Mouse (Mus musculus) granulocyte monocyte progenitor cell, adult 5-6 weeks (primary cell): ENCODE measurements around the gene Ifrd1. TPM values are rescaled to one million over a fixed set of nuclear protein-coding genes. Genes with fewer than 3 reads are reported as not detected.
"Not testable (repeated sequence)": the region's sequence is repeated elsewhere in the genome, so short reads cannot be mapped to it uniquely, and the experiment has no call there.

Experiments used
- ATAC-seq: replicated peaks from 2 replicates; pipeline ENCODE4 v1.8.0; 2016; ENCODE audit warnings: mild to moderate bottlenecking, moderate TSS enrichment, inconsistent platforms; ENCODE audit not compliant: poor library complexity, severe bottlenecking
- total RNA-seq, 2 experiments: library from RNA; stranded (forward) in 1 of 2; stranded (reverse) in 1 of 2; fragments of 200-712, 200-1000 nt in 1 of 2; fragments of >200 nt in 1 of 2; fragmentation: Nextera tagmentation in 1 of 2; gene quantifications; 2 replicates each; pipeline ENCODE4 v1.2.3; 2014 to 2017

Ifrd1 gene
- total RNA-seq, 2 experiments from 2014 or later: 107 to 111 TPM

DNA sequence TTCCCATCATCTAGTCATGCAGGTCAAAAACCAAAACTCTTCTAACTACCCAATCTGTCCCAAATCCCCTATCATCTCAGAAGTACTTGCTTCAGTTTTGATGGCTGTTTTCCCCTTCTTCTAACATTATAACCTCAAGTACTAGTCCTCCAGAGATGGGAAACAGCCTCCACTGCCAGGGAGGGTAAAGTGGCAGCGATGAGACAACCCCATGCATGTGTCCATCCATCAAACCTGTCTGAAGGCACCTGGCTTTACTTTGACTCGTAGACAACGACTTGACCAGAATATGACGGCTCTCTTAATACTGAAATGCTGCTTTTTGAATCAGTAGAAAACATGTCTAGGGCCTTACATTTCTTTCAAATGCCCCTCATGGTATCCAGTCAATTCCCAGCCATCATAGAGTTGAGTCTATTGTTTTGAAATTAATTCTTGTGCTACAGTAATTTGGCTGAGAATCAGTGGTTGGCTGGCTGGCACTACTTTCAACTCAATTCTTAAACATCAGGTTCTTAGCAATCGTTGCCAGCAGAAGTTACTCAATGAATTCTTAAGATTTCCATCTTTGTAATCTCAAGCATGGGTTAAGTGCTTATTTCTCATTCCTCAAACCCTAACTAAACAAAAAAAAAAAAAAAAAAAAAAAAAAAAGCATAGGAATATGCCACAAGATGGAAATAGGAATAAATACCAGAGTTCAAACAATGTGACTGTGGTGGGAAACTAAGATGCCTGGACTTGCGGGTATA lies 47.6 kb downstream of the Ifrd1 start:
- ATAC-seq: no peak

DNA sequence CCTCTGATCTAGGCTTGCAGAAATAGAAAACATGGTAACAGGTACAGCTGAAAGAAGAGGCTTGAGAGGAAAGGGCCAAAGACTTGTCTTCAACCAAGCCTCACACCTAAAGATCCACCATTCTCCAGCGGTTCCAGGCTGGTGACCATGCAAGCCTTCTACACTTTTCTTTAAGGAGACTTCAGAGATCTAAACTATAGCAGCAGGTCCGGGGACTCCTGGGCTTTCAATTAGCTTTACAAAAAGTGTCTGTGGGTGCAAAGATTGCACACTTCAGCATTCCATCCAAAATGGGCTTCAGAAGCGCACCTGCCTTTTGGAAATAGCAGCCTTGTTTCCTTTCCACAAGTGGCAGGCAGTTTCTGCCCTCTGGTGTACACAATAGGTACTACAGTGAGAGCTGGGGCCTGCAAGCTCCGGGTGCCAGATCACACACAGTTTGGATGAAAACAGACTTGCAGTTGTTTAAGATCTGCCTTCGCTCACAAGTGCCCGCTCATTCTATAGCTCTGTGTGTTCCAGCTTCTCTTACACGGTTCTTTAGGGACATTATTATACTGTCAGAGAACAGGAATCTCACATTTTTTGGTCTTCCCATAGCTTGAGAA lies 48.4 kb downstream of the Ifrd1 start:
- ATAC-seq: peak; percentile 83

DNA sequence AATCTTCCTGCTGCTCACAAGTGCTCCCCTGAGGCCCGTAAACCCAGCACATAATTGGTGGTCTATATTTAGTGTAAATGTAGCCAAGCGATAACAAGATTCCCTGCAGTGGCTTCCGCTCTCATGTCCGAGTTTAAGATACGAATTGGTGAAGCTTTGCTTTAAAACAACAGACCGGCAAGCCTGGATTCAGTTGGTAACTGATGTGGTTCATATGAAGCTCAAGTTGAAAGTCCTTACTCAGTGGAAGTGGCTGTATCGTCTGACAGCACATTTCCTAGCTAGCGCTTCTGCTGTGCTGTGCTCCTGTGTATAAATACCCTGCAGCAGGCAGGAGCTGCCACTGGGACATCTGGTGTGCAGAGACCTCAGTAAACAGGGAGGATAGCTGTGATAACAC lies 49.0 kb downstream of the Ifrd1 start, which contains the start of gene Lsmem1:
Lsmem1 (minus strand) TSS at position 189 of the 400 bp plus-strand sequence.
- no peak for ATAC-seq

DNA sequence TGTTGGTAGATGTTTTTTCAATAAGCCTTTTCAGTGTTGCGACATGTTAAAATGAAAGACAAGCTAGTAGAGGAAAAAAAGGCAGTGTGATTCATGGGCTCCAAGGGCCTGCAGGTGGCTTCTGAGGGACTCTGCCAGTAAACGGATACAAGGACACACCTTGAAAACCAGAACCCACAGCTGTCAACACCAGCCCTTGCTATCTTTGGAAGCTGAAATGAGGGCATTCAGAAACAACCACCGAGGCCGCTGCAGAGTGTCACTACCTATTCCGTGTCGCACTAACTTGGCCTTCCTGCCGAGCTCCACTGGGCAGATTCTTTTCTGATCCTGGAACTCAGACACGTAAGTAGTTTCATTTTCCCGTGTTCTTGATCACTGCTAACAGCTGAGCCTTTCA lies 49.9 kb downstream of the Ifrd1 start:
- ATAC-seq: no peak

DNA sequence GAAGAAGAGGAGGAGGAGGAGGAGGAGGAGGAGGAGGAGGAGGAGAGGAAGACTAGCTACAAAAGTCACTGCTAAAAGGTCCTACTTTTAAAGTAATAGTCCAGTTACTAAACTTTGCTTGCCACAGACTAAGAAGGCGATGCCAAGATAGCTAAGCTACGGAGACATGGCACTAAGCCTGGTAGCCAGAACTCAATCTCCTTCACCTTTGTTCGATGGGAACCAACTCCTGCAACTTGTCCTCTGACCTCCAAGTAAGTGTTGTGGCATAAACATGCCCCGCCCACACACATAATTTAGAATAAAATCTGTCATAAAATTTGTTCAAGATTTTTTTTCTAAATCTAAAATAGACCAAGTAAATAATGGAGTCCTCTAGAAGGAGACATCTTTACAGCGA lies 50.3 kb downstream of the Ifrd1 start:
- no peak for ATAC-seq

DNA sequence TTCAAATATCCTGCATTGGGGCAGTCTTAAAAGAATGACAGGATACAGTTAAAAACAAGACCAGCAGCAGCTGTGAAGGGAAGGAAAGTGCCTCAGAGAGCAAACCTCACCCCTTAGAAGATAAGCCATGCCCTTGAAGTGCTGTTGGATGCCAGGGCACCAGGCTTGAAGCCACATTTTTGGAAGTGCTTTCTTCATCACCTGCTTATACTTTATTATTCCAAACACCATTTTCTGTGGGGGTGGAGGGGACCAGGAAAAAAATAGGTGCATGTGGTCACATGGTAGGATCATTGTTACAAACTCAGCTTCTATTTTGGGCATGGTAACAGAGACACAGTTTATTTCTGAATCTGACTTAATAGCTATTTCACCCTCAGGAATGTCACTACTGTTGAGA lies 50.8 kb downstream of the Ifrd1 start:
- no peak for ATAC-seq

DNA sequence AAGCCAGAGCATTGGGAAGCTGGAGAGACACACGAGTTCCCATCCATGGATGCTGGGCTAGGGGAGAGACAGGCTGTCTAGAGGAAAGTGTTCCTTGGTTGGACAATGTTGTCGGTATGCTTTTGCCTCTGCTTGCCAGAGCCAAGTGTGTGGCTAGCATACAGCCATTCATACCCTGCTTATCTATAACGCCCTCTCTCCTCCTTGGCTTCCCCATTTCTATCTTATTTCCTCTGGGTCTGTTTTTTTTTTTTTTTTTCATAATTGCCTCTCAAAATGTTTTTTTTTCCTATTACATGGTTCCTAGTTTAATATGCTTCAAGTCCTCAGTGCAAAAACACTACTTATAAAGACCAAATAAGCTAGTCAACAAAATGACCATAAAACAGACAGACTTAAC lies 62.8 kb downstream of the Ifrd1 start:
- no peak for ATAC-seq

DNA sequence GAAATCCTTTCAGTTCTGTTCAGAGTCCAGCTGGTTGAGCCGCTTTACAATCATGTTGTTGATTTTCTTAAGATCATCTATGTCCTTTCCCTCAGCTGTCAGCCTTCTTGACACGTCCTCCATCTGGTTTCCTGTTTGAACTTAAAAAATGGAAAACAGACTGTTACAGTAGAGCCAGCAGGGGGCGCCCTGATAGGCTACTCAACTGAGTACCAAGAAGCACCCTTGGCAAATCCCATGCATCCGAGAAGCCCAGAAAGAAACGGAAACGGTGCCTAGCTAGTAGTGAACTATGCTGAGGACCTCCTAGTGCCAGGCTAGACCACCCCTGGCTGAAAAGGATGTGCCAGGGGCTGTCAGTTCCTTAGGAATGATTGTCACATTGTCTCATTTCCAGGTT lies 71.2 kb downstream of the Ifrd1 start:
- peak; percentile 50 for ATAC-seq

DNA sequence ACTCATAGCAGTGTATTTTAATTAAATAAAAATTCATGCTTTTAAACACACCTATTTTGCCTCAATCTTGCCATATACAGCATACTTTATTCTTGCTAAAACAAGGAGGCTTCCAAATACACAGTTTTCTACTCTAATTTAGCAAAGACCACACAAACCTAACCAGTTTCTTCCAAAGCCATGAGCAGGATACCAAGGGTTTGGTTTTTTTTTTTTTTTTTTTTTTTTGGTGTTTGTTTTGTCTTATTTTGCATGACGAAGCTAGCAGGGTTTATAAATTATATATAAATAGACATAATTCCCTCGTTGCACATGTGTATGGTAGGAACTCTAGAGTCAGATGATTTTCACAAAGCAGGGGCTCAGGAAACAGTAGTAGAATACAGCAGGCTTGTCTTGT lies 72.1 kb downstream of the Ifrd1 start:
- no peak for ATAC-seq

DNA sequence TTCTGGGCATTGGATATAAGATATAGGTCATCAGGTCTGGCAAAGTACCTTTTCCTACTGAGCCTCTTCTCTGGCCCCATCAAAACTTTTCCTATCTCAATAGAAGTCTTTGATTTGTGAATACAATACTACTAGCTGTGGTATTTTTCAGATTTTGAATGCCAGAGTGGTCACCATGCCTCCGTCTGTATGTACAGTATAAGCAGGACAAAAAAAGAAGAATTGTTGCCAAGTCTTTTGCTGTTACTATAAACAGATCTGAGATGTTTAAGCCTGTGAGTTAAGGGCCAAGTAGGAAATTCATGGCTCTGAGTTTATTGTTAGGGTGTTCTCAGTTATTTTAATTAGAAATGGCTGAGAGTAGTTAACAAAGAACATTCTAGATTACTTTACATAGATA lies 73.1 kb downstream of the Ifrd1 start:
- not testable (repeated sequence) for ATAC-seq

DNA sequence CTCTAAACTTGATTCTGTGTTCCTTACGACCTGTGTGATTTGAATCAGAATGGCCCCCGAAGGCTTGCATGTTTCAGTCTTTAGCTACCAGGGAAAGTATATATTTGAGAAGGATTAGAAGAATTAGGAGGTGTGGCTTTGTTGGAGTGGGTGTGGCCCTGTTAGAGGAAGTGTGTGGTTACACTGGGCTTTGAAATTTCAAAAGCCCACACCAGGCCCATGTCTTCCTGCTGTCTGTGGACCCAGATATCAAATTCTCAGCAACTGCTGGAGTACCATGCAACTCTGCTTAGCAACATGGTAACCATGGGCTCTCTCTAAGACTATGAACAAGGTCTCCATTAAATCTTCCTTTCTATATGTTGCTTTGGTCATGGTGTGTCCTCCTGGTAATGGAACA lies 76.7 kb downstream of the Ifrd1 start:
- ATAC-seq: peak; percentile 92

DNA sequence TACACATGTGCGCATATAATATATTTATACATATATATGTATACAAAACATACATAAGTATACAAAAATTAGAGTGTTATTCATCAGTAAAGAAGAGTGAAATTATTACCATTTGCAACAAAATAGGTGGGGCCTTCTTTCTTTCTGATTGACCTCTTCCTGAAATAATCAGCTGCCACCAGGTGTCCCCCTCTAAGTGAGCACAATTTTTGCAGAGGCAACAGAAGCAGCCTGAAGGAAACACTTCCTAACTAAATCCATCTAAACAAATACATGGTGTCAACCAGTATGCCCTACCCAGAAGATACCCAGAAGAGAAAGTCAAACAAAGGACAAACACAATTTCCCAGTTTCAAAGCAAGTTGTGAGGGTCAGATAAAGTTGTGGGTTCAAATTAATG lies 78.6 kb downstream of the Ifrd1 start:
- no peak for ATAC-seq

DNA sequence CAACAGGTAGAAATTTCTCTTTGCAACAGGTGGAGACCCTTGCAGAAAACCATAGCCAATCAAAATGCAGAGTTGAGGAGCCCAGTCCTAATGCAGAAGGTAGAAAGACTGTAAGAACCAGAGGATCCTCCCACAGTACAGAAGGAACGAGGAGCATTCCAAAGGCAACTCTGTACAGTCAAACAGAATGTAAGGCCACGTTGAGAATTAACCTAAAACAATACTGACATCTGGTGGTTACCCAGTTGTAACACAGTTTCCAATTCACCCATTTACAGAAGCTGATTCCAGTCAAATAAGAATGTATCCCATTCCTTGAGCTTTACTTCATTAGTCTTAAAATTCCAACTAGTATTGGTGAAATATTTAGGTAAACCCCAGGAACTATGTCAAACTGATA lies 83.7 kb downstream of the Ifrd1 start:
- peak; percentile 93 for ATAC-seq

DNA sequence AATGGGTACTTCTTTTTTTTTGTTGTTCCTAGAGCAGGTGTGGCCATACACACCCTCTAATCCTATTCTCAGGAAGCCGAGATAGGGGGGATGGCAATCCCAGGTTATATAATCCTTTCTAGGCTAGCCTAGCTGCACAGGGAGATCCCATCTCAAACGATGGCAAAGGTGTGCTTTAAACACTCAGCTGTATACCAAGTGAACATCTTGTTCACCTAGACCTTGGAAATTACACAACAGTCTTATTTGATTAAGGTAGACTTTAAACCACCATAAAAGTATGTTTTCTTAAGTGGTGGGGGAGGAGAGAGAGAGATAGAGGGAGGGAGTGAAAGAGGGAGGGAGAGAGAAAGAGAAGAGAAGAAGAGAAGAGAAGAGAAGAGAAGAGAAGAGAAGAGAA lies 87.5 kb downstream of the Ifrd1 start:
- no peak for ATAC-seq

DNA sequence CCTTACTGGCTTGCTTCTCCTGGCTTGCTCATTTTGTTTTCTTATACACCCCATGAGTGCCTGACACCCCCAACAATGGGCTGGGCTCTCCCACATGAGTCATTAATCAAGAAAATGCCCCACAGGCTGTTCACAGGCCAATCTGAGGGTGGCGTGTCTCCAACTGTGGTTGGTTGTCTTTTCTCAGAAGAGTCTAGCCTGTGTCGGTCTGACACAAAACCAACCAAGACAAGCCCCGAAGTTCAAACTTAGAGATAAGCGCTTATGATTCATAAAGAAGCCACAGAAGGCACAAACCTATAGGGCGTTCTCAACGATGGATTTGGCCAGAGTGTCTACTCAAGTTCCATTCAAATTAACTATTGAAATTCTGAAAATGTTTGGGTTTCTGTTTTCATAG lies 94.1 kb downstream of the Ifrd1 start:
- ATAC-seq: no peak

DNA sequence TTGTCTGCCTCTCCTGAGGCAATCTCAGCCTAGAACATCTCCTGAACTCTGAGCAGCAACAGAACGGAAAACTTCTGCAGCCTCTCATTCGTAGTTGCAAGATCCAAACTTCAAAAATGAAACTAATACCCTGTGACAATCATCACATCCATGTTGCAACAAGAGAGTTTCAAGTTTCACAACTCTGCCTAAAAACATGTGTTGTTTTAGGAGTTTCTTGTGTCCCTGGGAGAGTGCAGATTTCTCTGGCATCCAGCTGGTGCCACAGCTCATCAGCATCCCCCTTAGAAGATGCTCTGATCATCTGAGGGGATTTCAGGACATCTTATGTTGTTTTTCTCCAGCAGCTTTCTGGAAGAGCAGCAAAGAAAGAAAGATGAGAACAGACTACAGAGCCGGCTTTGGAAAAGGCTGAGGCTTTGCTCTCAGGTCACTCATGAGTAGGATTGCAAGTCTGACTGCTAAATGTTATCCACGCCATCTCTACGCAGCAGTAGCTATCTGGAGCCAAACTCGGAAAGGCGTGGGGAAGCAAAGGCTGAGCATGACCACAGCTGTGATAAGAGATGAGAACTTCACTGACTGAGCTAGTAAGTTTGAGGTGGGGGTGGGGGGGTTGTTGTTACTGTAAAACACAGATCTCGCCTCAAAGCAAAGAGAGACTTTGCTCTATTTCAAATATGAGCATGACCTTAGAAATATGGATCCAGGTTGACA lies 95.8 kb downstream of the Ifrd1 start:
- peak; percentile 91 for ATAC-seq

Other genes with a start within 250 kb of the Ifrd1 start
- gene Arl4a, start 210.5 kb downstream of the Ifrd1 start, total RNA-seq (2014; fragmentation: Nextera tagmentation): 7.4 and 19.5 TPM in 2 replicates
- gene Arl4a, start 210.5 kb downstream of the Ifrd1 start, total RNA-seq (2017): 11.6 and 13.5 TPM in 2 replicates
- gene Scin, start 114.3 kb downstream of the Ifrd1 start, total RNA-seq (2014; fragmentation: Nextera tagmentation): 1.7 and 6.1 TPM in 2 replicates
- gene Scin, start 114.3 kb downstream of the Ifrd1 start, total RNA-seq (2017): 1.4 and 1.5 TPM in 2 replicates
- not detected in 2 replicates for gene Lsmem1, start 49.0 kb downstream of the Ifrd1 start, total RNA-seq (2014; fragmentation: Nextera tagmentation)
- 0.52 TPM in 1 of 2 replicates, not detected in the other for gene Lsmem1, start 49.0 kb downstream of the Ifrd1 start, total RNA-seq (2017)
- gene Zfp277, start 197.4 kb upstream of the Ifrd1 start, total RNA-seq (2014; fragmentation: Nextera tagmentation): 25.7 and 26.9 TPM in 2 replicates
- 27.5 and 37.7 TPM in 2 replicates for gene Zfp277, start 197.4 kb upstream of the Ifrd1 start, total RNA-seq (2017)
- gene Dock4, start 197.4 kb upstream of the Ifrd1 start, total RNA-seq (2014; fragmentation: Nextera tagmentation): 0.19 and 1.9 TPM in 2 replicates
- gene Dock4, start 197.4 kb upstream of the Ifrd1 start, total RNA-seq (2017): 0.57 and 0.99 TPM in 2 replicates